Mouse (Mus musculus) intestine, postnatal 0 days (tissue): ENCODE measurements around the gene Mrgprb1. TPM values are rescaled to one million over a fixed set of nuclear protein-coding genes. Genes with fewer than 3 reads are reported as not detected.
"Not testable (repeated sequence)": the region's sequence is repeated elsewhere in the genome, so short reads cannot be mapped to it uniquely, and the experiment has no call there.

Source experiments
- ATAC-seq: fragments of 200-750 bp; cut with Nextera tagmentation; 2 replicates; pipeline ENCODE4 v1.8.0; 2017; ENCODE audit warnings: mild to moderate bottlenecking, moderate TSS enrichment, moderate library complexity
- H3K27ac ChIP-seq: fragments of 300-500 bp; sonication (generic); 2 replicates; pipeline ENCODE4 v1.5.1; 2014; ENCODE audit warnings: mild to moderate bottlenecking, low read depth, low read length, moderate library complexity
- H3K27me3 ChIP-seq: fragments of 300-500 bp; sonication (generic); replicated peaks from 2 replicates; pipeline ENCODE4 v1.6.1; 2014; ENCODE audit warnings: low read length, mixed read lengths; ENCODE audit not compliant: control insufficient read depth, insufficient read depth
- H3K36me3 ChIP-seq: fragments of 300-500 bp; sonication (generic); 2 replicates; pipeline ENCODE4 v1.6.1; 2014; ENCODE audit warnings: mild to moderate bottlenecking, moderate library complexity; ENCODE audit not compliant: control insufficient read depth, insufficient read depth
- H3K4me1 ChIP-seq: fragments of 300-500 bp; sonication (generic); replicated peaks from 2 replicates; pipeline ENCODE4 v1.6.1; 2014; ENCODE audit warnings: antibody characterized with exemption, low read length, mixed read lengths; ENCODE audit not compliant: control insufficient read depth, insufficient read depth
- H3K4me2 ChIP-seq: fragments of 300-500 bp; sonication (generic); replicated peaks from 2 replicates; pipeline ENCODE4 v1.6.1; 2014; ENCODE audit warnings: low read depth, mild to moderate bottlenecking, moderate library complexity
- H3K4me3 ChIP-seq: fragments of 300-500 bp; sonication (generic); 2 replicates; pipeline ENCODE4 v1.5.1; 2014; ENCODE audit warnings: low read depth, low read length
- H3K9ac ChIP-seq: fragments of 300-500 bp; sonication (generic); 2 replicates; pipeline ENCODE4 v1.6.1; 2014; ENCODE audit warnings: mild to moderate bottlenecking, low read depth, low read length
- H3K9me3 ChIP-seq: fragments of 300-500 bp; sonication (generic); 2 replicates; pipeline ENCODE4 v1.6.1; 2016; ENCODE audit warnings: mixed run types; ENCODE audit not compliant: control insufficient read depth
- CTCF ChIP-seq: sonication (generic); IDR thresholded peaks from 2 replicates; pipeline ENCODE4 v1.5.1; 2016; ENCODE audit warnings: low read depth, mild to moderate bottlenecking, control low read depth, antibody characterized with exemption, moderate library complexity
- WGBS: fragments of 180-500 bp; shearing (Covaris S2); extraction: QIAGEN DNeasy Blood & Tissue Kit; methylation state at CpG from one replicate; pipeline ENCODE4 v1.1.7; 2014; 5-methylcytosine and 5-hydroxymethylcytosine counted together
- polyA plus RNA-seq: library from polyadenylated mRNA; unstranded; fragments of >200 nt; fragmentation: Nextera tagmentation; extraction: Ambion mirVana; gene quantifications from 2 replicates; pipeline ENCODE4 v1.2.1, GENCODE M21; 2015

Mrgprb1 gene
- polyA plus RNA-seq: not detected in 2 replicates

DNA sequence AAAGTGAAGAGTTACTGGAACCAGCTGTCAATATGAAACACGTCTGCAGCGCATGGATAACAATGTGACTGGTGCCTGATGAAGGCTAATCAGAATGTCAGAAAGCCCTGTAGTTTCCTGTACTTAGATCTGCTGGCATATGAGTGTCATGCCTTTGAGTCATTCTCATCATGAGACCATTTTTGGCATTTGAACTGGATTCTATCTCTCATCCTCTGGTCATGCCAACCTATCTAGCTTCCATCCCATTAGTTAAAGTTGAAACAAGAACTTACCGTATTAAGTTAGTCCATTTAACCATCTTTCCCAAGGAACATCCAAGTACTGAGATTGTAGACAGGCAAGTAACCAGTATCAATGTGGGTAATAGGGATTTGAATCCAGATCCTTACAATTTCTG is at the start of gene Mrgprb1:
Gene Mrgprb1 (minus strand): TSS at position 101 of the 400 bp plus-strand sequence.
- Histone ChIP-seq H3K4me3 (no peak within 1 kb of the TSS), H3K4me2 (no peak within 1 kb of the TSS), H3K4me1 (no peaks in the 10 kb centered on the region), H3K27me3 (no peaks in the 10 kb centered on the region), H3K9ac (no peak within 1 kb of the TSS), H3K27ac (no peak within 1 kb of the TSS), H3K36me3 (no peaks in the 10 kb centered on the region), H3K9me3 (no peaks in the 10 kb centered on the region)
- ATAC-seq: no peak
- 85% methylated on average over 3 of the region's 3 CpGs for WGBS
- TF ChIP-seq CTCF: no peak

DNA sequence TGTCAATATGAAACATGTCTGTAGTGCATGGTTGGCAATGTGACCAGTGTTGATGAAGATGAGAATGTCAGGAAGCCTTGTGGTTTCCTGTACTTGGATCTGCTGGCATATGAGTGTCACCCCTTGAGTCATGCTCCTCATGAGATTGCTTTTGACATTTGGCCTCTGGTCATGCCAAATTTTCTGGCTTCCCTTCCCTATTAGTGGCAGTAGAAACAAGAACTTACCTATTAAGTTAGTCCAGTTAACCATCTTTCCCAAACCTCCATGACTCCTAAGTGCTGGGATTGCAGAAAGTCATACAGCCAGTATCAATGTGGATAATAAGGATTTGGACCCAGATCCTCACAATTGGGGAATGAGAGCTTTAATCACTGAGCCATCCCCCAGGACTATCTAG is 43.1 kb upstream of the Mrgprb1 start, which contains the start of gene Mrgprx2:
Gene Mrgprx2 (minus strand): TSS at position 101 of the 400 bp plus-strand sequence.
- no peak for TF ChIP-seq CTCF
- Histone ChIP-seq H3K27ac (no peak within 1 kb of the TSS), H3K4me3 (no peak within 1 kb of the TSS), H3K9ac (no peak within 1 kb of the TSS), H3K36me3 (no peaks in the 10 kb centered on the region), H3K4me1 (no peaks in the 10 kb centered on the region), H3K27me3 (no peaks in the 10 kb centered on the region), H3K4me2 (no peak within 1 kb of the TSS), H3K9me3 (0 out of 2 replicates have a peak, but pooled peaks cover 2% of the 10 kb centered on the region)
- ATAC-seq: no peak

DNA sequence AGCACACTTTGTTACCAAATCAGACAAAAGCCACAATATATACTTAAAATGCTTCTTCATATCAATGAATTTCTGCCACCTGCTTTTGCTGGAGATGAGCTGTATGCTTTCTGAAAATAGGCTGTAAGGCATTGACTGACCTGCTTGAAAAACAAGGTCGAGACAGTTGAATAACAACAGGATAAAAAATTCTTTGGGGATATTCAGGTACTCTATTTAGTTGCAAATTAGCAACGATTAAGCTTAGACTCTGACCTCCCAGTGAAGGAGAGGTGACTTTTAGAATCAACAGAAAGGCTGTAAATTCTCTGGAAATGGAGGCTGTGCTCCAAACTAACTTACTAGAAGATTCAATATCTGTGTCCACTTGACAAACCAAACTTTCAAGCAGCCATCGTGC is 19.6 kb downstream of the Mrgprb1 start:
- Histone ChIP-seq H3K4me3 (no peak overlapping the region), H3K27ac (no peak overlapping the region), H3K27me3 (no peaks in the 10 kb centered on the region), H3K4me1 (no peaks in the 10 kb centered on the region), H3K9ac (no peak overlapping the region), H3K9me3 (no peaks in the 10 kb centered on the region), H3K4me2 (no peak overlapping the region), H3K36me3 (no peaks in the 10 kb centered on the region)
- WGBS: 47% methylated on average over 3 of the region's 3 CpGs
- TF ChIP-seq CTCF: no peak
- ATAC-seq: no peak

DNA sequence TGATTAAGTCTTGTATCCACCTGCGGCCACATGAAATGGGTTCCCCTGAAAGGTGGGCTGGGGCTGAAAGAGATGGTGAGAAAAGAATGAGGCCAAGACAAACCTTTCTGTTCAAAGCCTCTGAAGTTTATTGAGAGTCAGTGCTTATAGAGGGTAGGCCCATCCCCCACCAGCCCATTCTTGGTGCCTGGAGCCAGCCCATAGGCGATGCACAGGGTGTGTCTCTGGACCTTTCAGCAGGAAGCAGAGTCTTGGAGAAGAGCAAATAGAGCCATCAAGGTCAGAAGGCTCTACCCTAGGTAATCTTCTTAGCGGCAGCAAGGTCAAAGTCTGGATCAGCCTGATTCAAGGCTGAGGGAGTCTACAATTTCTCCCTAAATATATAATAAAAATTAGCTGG is 20.2 kb downstream of the Mrgprb1 start:
- not testable (repeated sequence) for H3K4me1 ChIP-seq, H3K4me3 ChIP-seq, H3K9ac ChIP-seq, H3K36me3 ChIP-seq, H3K27ac ChIP-seq, H3K4me2 ChIP-seq, H3K27me3 ChIP-seq, ATAC-seq, H3K9me3 ChIP-seq
- 72% methylated on average over 3 of the region's 3 CpGs for WGBS

Other genes with a start within 250 kb of the Mrgprb1 start
- not detected in 2 replicates for gene Mrgprb8, start 67.8 kb downstream of the Mrgprb1 start, polyA plus RNA-seq
- not detected in 2 replicates for gene Mrgprx2, start 43.0 kb upstream of the Mrgprb1 start, polyA plus RNA-seq
- gene Mrgprb2, start 101.7 kb upstream of the Mrgprb1 start, polyA plus RNA-seq: 0.14 and 0.18 TPM in 2 replicates
- gene Mrgprb3, start 187.5 kb upstream of the Mrgprb1 start, polyA plus RNA-seq: not detected in 2 replicates